Mouse (Mus musculus) embryonic facial prominence, embryonic 13.5 days (tissue): ENCODE results near the gene Tagap. TPM values are rescaled to one million over a fixed set of nuclear protein-coding genes. Genes with fewer than 3 reads are reported as not detected.

Experiments used
- ATAC-seq: fragments of 200-750 bp; cut with Nextera tagmentation; 2 replicates; pipeline ENCODE4 v1.8.0; 2017; ENCODE audit warnings: low read depth; ENCODE audit not compliant: insufficient number of reproducible peaks, insufficient read depth, low FRiP score, low TSS enrichment
- H3K27ac ChIP-seq: fragments of 300-500 bp; sonication (generic); 2 replicates; pipeline ENCODE4 v1.5.1; 2015; ENCODE audit warnings: moderate library complexity, mild to moderate bottlenecking, inconsistent platforms
- H3K27me3 ChIP-seq: fragments of 300-500 bp; sonication (generic); 2 replicates; pipeline ENCODE4 v1.6.1; 2015; ENCODE audit warnings: mild to moderate bottlenecking, inconsistent platforms
- H3K36me3 ChIP-seq: fragments of 300-500 bp; sonication (generic); 2 replicates; pipeline ENCODE4 v1.6.1; 2015; ENCODE audit warnings: mild to moderate bottlenecking, inconsistent platforms
- H3K4me1 ChIP-seq: fragments of 300-500 bp; sonication (generic); 2 replicates; pipeline ENCODE4 v1.6.1; 2015; ENCODE audit warnings: inconsistent platforms
- H3K4me2 ChIP-seq: fragments of 300-500 bp; sonication (generic); 2 replicates; pipeline ENCODE4 v1.6.1; 2015; ENCODE audit warnings: moderate library complexity, mild to moderate bottlenecking, inconsistent platforms
- H3K4me3 ChIP-seq: fragments of 300-500 bp; sonication (generic); 2 replicates; pipeline ENCODE4 v1.5.1; 2015; ENCODE audit warnings: mild to moderate bottlenecking, inconsistent platforms
- H3K9ac ChIP-seq: fragments of 300-500 bp; sonication (generic); 2 replicates; pipeline ENCODE4 v1.6.1; 2015; ENCODE audit warnings: mild to moderate bottlenecking, inconsistent platforms
- H3K9me3 ChIP-seq: fragments of 300-500 bp; sonication (generic); 2 replicates; pipeline ENCODE4 v1.6.1; 2016; ENCODE audit warnings: inconsistent platforms
- WGBS: fragments of 180-500 bp; shearing (Covaris S2); methylation state at CpG from one replicate; pipeline ENCODE4 v1.1.7; 2015; ENCODE audit warnings: mixed read lengths; 5-methylcytosine and 5-hydroxymethylcytosine counted together
- polyA plus RNA-seq: library from polyadenylated mRNA; unstranded; fragments of >200 nt; fragmentation: Nextera tagmentation; extraction: Ambion mirVana; gene quantifications from 2 replicates; pipeline ENCODE4 v1.2.1, GENCODE M21; 2015

Tagap gene
- 0.65 and 0.66 TPM in 2 replicates for polyA plus RNA-seq

GRCm38 (mm10) chr17:7925413-7926160 is at the start of gene Tagap:
Tagap (plus strand) TSS chr17:7926000.
- H3K4me1 ChIP-seq, result 0 out of 2 replicates have a peak, but pooled peaks cover 9% of the 10 kb centered on the region
- H3K36me3 ChIP-seq, result no peaks in the 10 kb centered on the region
- no peak within 1 kb of the TSS for H3K4me3 ChIP-seq
- no peak within 1 kb of the TSS for H3K4me2 ChIP-seq
- H3K27ac ChIP-seq, result no peak within 1 kb of the TSS
- H3K9ac ChIP-seq, result no peak within 1 kb of the TSS
- no peak for ATAC-seq
- no peaks in the 10 kb centered on the region for H3K27me3 ChIP-seq
- no peaks in the 10 kb centered on the region for H3K9me3 ChIP-seq
- WGBS, result 67% methylated on average over 13 of the region's 13 CpGs

DNA sequence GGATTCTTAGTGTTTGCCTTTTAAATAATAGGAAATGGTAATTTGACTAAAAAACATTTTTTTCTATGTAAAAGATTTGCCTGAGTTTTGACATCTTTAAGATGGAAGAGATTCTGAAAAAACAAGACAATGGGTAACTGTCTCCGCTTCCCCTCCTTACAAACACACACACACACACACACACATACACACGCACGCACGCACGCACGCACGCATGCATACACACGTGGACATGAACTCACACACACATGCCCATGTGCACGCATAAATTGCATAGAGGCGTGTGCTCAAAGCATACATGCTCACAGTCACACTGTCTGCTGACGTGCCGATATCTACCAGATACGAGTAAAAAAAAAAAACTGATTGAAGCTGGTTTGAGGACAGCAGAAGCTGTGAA is 49.3 kb upstream of the Tagap start:
- WGBS, result 91% methylated on average over 13 of the region's 13 CpGs
- no peak for ATAC-seq

DNA sequence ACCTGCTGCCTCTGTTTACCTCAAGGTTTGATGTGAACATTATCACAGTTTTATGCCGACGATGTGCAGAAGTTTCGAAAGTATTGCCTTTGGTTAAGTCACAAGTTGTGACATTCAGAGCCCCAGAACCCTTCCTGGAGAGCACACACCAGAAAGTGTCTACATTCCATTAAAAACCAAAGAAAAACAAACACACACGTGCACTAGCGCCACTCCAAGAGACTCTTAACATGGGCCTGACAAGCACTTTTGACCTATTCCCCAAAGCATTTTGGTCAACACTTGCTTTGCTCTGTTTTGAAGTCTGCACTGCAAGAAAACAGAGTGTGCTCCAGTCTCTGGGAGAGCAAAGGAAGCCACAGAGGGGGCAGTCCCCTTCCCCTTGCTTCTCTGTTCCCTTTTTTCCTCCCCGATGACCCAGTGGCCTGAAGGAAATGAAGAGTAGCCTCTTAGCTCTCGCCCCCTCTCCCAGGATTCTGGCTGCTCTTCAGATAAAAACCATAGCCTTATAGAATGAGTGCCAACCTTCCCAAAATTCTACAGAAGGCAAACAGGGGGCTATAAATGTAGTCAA is 48.5 kb upstream of the Tagap start:
- H3K4me3 ChIP-seq, result no peak overlapping the region
- H3K36me3 ChIP-seq, result no peaks in the 10 kb centered on the region
- H3K9ac ChIP-seq, result no peak overlapping the region
- H3K9me3 ChIP-seq, result no peaks in the 10 kb centered on the region
- peaks cover 17% of the 10 kb centered on the region for H3K4me1 ChIP-seq
- no peak overlapping the region for H3K27ac ChIP-seq
- WGBS, result 55% methylated on average over 7 of the region's 7 CpGs
- ATAC-seq, result no peak
- no peaks in the 10 kb centered on the region for H3K27me3 ChIP-seq
- no peak overlapping the region for H3K4me2 ChIP-seq

More for the DNA sequence above, 49.3 kb upstream of the Tagap start:
- no peaks in the 10 kb centered on the region for H3K27me3 ChIP-seq
- peak overlapping the region; percentile 58; the same call in 1 of the 2 replicates for H3K27ac ChIP-seq
- H3K4me1 ChIP-seq, result peaks cover 17% of the 10 kb centered on the region
- H3K4me2 ChIP-seq, result no peak overlapping the region
- H3K9me3 ChIP-seq, result no peaks in the 10 kb centered on the region
- no peak overlapping the region for H3K9ac ChIP-seq
- H3K4me3 ChIP-seq, result no peak overlapping the region
- no peaks in the 10 kb centered on the region for H3K36me3 ChIP-seq

GRCm38 (mm10) chr17:7877878-7878277 is 47.9 kb upstream of the Tagap start:
- no peak overlapping the region for H3K4me2 ChIP-seq
- no peak overlapping the region for H3K4me3 ChIP-seq
- H3K9ac ChIP-seq, result no peak overlapping the region
- H3K4me1 ChIP-seq, result peaks cover 17% of the 10 kb centered on the region
- no peak overlapping the region for H3K27ac ChIP-seq
- WGBS, result 49% methylated on average over 2 of the region's 2 CpGs
- no peaks in the 10 kb centered on the region for H3K9me3 ChIP-seq
- no peaks in the 10 kb centered on the region for H3K36me3 ChIP-seq
- no peaks in the 10 kb centered on the region for H3K27me3 ChIP-seq
- ATAC-seq, result no peak

- ATAC-seq, result no peak
- no peak overlapping the region for H3K4me3 ChIP-seq
- no peaks in the 10 kb centered on the region for H3K27me3 ChIP-seq
- H3K27ac ChIP-seq, result no peak overlapping the region
- peaks cover 17% of the 10 kb centered on the region for H3K4me1 ChIP-seq
- no peaks in the 10 kb centered on the region for H3K9me3 ChIP-seq
- no peak overlapping the region for H3K4me2 ChIP-seq
- H3K36me3 ChIP-seq, result no peaks in the 10 kb centered on the region
- no peak overlapping the region for H3K9ac ChIP-seq
- WGBS, result 64% methylated on average over 4 of the region's 4 CpGs
Observed at GRCm38 (mm10) chr17:7879529-7879928, 46.3 kb upstream of the Tagap start.

GRCm38 (mm10) chr17:7883126-7883525 is 42.7 kb upstream of the Tagap start:
- ATAC-seq, result no peak

GRCm38 (mm10) chr17:7884606-7885005 is 41.2 kb upstream of the Tagap start:
- Histone ChIP-seq H3K4me1 (no peaks in the 10 kb centered on the region), H3K27me3 (no peaks in the 10 kb centered on the region), H3K36me3 (no peaks in the 10 kb centered on the region), H3K4me3 (no peak overlapping the region), H3K27ac (no peak overlapping the region), H3K9me3 (no peaks in the 10 kb centered on the region), H3K9ac (no peak overlapping the region), H3K4me2 (no peak overlapping the region)
- 78% methylated on average over 10 of the region's 10 CpGs for WGBS
- ATAC-seq, result no peak

More at GRCm38 (mm10) chr17:7883126-7883525, 42.7 kb upstream of the Tagap start:
- Histone ChIP-seq H3K36me3 (no peaks in the 10 kb centered on the region), H3K4me2 (no peak overlapping the region), H3K27ac (no peak overlapping the region), H3K4me1 (peaks cover 3% of the 10 kb centered on the region; the same call in 1 of the 2 replicates), H3K9me3 (no peaks in the 10 kb centered on the region), H3K9ac (no peak overlapping the region), H3K4me3 (no peak overlapping the region), H3K27me3 (no peaks in the 10 kb centered on the region)
- WGBS, result 88% methylated on average over 11 of the region's 11 CpGs

DNA sequence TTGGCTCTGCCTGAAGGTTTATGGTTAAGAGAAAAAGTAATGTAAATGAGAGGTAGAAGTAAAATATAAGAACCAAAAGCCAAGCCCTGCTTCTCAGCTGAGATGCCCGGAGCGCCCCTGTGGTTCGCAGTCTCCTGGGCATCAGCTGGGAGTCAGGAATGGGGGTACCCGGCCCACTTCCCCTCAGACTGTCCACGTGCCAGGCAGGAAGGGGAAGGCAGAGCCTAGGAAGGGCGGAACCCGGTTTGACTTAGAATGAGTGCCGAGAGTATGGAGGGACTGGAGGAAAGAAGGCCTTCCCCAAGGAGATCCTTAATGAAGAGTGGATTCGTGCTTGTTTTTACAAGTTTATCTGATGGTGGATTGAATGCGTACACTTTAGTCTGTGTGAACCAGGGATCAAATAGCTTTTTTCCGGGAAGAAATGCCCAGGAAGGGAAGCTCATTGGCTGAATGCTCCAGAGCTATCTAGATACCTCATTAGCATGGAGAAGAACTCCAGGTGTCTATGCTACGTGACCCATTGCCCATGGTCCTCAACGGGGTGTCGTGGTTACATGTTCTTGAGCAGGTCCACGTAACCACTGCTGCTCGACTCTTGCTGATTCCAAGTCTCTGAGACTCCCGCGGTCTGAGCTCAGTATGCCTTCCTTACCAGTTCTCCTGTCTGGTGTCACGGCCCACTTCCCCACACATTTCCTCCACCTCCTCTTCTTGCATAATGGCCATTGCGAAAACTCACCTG is 38.6 kb upstream of the Tagap start:
- no peaks in the 10 kb centered on the region for H3K36me3 ChIP-seq
- H3K4me3 ChIP-seq, result no peak overlapping the region
- H3K9ac ChIP-seq, result no peak overlapping the region
- H3K9me3 ChIP-seq, result no peaks in the 10 kb centered on the region
- no peak overlapping the region for H3K27ac ChIP-seq
- H3K27me3 ChIP-seq, result no peaks in the 10 kb centered on the region
- 86% methylated on average over 20 of the region's 20 CpGs for WGBS
- no peak for ATAC-seq
- H3K4me1 ChIP-seq, result no peaks in the 10 kb centered on the region
- no peak overlapping the region for H3K4me2 ChIP-seq

GRCm38 (mm10) chr17:7888291-7888690 is 37.5 kb upstream of the Tagap start:
- H3K4me3 ChIP-seq, result no peak overlapping the region
- no peaks in the 10 kb centered on the region for H3K9me3 ChIP-seq
- H3K4me2 ChIP-seq, result no peak overlapping the region
- ATAC-seq, result no peak
- H3K27ac ChIP-seq, result no peak overlapping the region
- no peaks in the 10 kb centered on the region for H3K36me3 ChIP-seq
- H3K9ac ChIP-seq, result no peak overlapping the region
- WGBS, result 88% methylated on average over 6 of the region's 6 CpGs
- no peaks in the 10 kb centered on the region for H3K4me1 ChIP-seq
- no peaks in the 10 kb centered on the region for H3K27me3 ChIP-seq

DNA sequence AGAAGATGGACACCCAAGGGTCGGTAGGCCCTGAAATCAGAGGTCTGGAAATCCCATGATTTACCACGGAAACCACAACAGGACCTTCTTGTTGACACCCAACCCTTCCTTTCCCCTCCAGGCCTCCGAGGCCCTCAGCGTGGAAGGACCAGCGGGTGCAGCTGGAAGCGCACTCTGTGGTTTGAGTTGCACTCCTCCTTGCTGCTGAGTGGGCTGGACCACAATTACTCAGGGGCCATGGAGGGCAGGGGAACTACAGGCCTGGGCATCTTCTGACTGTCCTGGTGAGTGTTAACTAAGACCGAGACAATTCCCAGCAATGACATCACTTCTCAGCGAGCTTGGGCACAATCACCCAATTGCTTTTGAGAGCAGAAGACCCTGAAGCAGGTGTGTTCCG is 36.8 kb upstream of the Tagap start:
- Histone ChIP-seq H3K4me3 (no peak overlapping the region), H3K36me3 (no peaks in the 10 kb centered on the region), H3K4me1 (no peaks in the 10 kb centered on the region), H3K9me3 (no peaks in the 10 kb centered on the region), H3K9ac (no peak overlapping the region), H3K27ac (no peak overlapping the region), H3K27me3 (no peaks in the 10 kb centered on the region), H3K4me2 (no peak overlapping the region)
- WGBS, result 78% methylated on average over 9 of the region's 9 CpGs
- ATAC-seq, result no peak

GRCm38 (mm10) chr17:7892676-7893075 is 33.1 kb upstream of the Tagap start:
- 81% methylated on average over 8 of the region's 8 CpGs for WGBS
- no peak for ATAC-seq

More at GRCm38 (mm10) chr17:7892676-7893075, 33.1 kb upstream of the Tagap start:
- H3K27ac ChIP-seq, result no peak overlapping the region
- no peak overlapping the region for H3K4me3 ChIP-seq
- H3K36me3 ChIP-seq, result no peaks in the 10 kb centered on the region
- no peaks in the 10 kb centered on the region for H3K9me3 ChIP-seq
- no peaks in the 10 kb centered on the region for H3K4me1 ChIP-seq
- H3K9ac ChIP-seq, result no peak overlapping the region
- H3K4me2 ChIP-seq, result no peak overlapping the region
- H3K27me3 ChIP-seq, result no peaks in the 10 kb centered on the region
